Mouse (Mus musculus): ENCODE results near the gene Foxp1. TPM values are rescaled to one million over a fixed set of nuclear protein-coding genes. Genes with fewer than 3 reads are reported as not detected.

Foxp1 gene
- polyA plus RNA-seq, 1 experiment from 2014 or later: 190 TPM

DNA sequence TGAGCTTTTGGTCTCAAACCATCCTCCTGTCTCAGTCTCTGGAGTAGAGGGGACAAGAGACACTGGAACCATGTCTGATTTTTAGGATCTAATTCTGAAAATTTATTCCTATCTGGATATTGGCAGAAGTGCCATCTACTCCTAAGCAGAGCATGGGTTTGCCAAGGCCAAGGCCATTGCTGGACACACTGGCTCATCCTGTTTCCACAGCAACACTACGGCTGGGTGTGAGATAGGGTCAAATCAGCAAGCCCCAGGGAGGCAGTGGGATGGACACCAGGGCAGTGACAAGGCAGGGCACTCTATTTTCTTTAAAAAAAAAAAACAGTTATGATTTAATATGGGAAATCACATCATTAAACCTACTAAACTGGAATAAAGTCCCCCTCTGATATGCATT is 405.1 kb downstream of the Foxp1 start:
- H3K27me3 ChIP-seq (ENCODE audit: control insufficient read depth, insufficient read depth, low read length): no peaks in the 10 kb centered on the region
- WGBS: 70% methylated on average over 1 of the region's 1 CpGs

DNA sequence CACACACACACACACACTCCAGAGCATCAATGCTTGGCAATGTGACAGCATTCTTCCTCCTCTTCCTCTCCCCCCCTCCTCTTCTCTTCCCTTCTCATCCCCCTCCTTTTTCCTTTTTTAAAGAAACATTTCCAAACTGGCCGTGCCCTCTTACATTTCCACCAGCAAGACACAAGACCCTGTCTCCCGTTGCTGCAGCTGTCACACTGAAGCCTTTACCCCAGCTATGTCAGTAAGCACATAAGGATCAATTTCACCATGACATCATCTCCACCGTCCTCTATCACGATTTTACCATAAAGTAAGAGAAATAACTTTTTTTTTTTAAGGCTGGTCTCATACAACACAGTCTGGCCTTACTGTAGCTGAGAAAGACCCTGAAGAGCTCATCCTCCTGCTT is 410.7 kb downstream of the Foxp1 start:
- Histone ChIP-seq H3K4me1 (ENCODE audit: control insufficient read depth, insufficient read depth, low read length) (no peaks in the 10 kb centered on the region), H3K4me3 (ENCODE audit: low read depth, low read length) (no peak overlapping the region), H3K9ac (replicated peaks; ENCODE audit: low read depth, low read length) (no peak overlapping the region), H3K4me2 (replicated peaks; ENCODE audit: low read depth, low read length) (no peak overlapping the region), H3K27me3 (ENCODE audit: control insufficient read depth, insufficient read depth, low read length) (no peaks in the 10 kb centered on the region), H3K9me3 (ENCODE audit: control insufficient read depth, low read depth, low read length) (no peaks in the 10 kb centered on the region), H3K36me3 (ENCODE audit: control insufficient read depth, insufficient read depth, low read length) (no peaks in the 10 kb centered on the region), H3K27ac (ENCODE audit: low read length) (no peak overlapping the region)
- WGBS: 65% methylated on average over 4 of the region's 4 CpGs
- ATAC-seq (ENCODE audit: insufficient number of reproducible peaks, insufficient read depth, low FRiP score, low read depth): no peak

More for the DNA sequence above, 405.1 kb downstream of the Foxp1 start:
- Histone ChIP-seq H3K27ac (ENCODE audit: low read length) (no peak overlapping the region), H3K4me3 (ENCODE audit: low read depth, low read length) (no peak overlapping the region), H3K4me2 (replicated peaks; ENCODE audit: low read depth, low read length) (no peak overlapping the region), H3K9me3 (ENCODE audit: control insufficient read depth, low read depth, low read length) (no peaks in the 10 kb centered on the region), H3K4me1 (ENCODE audit: control insufficient read depth, insufficient read depth, low read length) (peaks cover 8% of the 10 kb centered on the region; the same call in 1 of the 2 replicates), H3K9ac (replicated peaks; ENCODE audit: low read depth, low read length) (no peak overlapping the region), H3K36me3 (ENCODE audit: control insufficient read depth, insufficient read depth, low read length) (no peaks in the 10 kb centered on the region)
- ATAC-seq (ENCODE audit: insufficient number of reproducible peaks, insufficient read depth, low FRiP score, low read depth): no peak

GRCm38 (mm10) chr6:99108417-99108816 is 414.1 kb downstream of the Foxp1 start:
- no peak for ATAC-seq (ENCODE audit: insufficient number of reproducible peaks, insufficient read depth, low FRiP score, low read depth)
- H3K36me3 ChIP-seq (ENCODE audit: control insufficient read depth, insufficient read depth, low read length): no peaks in the 10 kb centered on the region
- no peak overlapping the region for H3K27ac ChIP-seq (ENCODE audit: low read length)
- H3K27me3 ChIP-seq (ENCODE audit: control insufficient read depth, insufficient read depth, low read length): no peaks in the 10 kb centered on the region
- no peak overlapping the region for H3K4me2 ChIP-seq (replicated peaks; ENCODE audit: low read depth, low read length)
- H3K4me1 ChIP-seq (ENCODE audit: control insufficient read depth, insufficient read depth, low read length): no peaks in the 10 kb centered on the region
- no peaks in the 10 kb centered on the region for H3K9me3 ChIP-seq (ENCODE audit: control insufficient read depth, low read depth, low read length)
- H3K9ac ChIP-seq (replicated peaks; ENCODE audit: low read depth, low read length): no peak overlapping the region
- 74% methylated on average over 4 of the region's 4 CpGs for WGBS
- H3K4me3 ChIP-seq (ENCODE audit: low read depth, low read length): no peak overlapping the region

DNA sequence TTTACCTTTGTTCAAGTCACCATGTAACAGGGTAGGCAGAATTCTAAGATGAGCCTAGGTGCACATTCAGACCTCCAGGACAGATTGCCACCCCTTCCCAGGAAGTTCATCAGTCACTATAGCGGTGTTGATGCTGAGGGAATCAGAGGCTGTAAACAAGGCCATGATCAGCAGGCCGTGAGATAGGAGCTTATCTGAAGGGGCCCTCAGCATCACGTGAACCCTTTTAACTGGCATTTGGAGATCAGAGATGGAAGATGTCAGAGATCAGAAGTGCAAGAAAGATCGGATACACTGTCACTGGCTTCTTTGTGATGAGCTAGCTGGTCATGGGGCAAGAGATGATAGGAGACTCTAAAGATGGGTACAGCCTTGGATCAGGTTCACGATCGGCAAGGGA is 414.8 kb downstream of the Foxp1 start:
- WGBS: 82% methylated on average over 6 of the region's 6 CpGs
- Histone ChIP-seq H3K4me3 (ENCODE audit: low read depth, low read length) (no peak overlapping the region), H3K9ac (replicated peaks; ENCODE audit: low read depth, low read length) (no peak overlapping the region), H3K36me3 (ENCODE audit: control insufficient read depth, insufficient read depth, low read length) (no peaks in the 10 kb centered on the region), H3K27me3 (ENCODE audit: control insufficient read depth, insufficient read depth, low read length) (no peaks in the 10 kb centered on the region), H3K27ac (ENCODE audit: low read length) (no peak overlapping the region), H3K9me3 (ENCODE audit: control insufficient read depth, low read depth, low read length) (no peaks in the 10 kb centered on the region), H3K4me2 (replicated peaks; ENCODE audit: low read depth, low read length) (no peak overlapping the region), H3K4me1 (ENCODE audit: control insufficient read depth, insufficient read depth, low read length) (no peaks in the 10 kb centered on the region)
- no peak for ATAC-seq (ENCODE audit: insufficient number of reproducible peaks, insufficient read depth, low FRiP score, low read depth)

- no peaks in the 10 kb centered on the region for H3K9me3 ChIP-seq (ENCODE audit: control insufficient read depth, low read depth, low read length)
- WGBS: 36% methylated on average over 6 of the region's 6 CpGs
- 0 out of 2 replicates have a peak, but pooled peaks cover under 1% of the 10 kb centered on the region for H3K4me1 ChIP-seq (ENCODE audit: control insufficient read depth, insufficient read depth, low read length)
- no peaks in the 10 kb centered on the region for H3K36me3 ChIP-seq (ENCODE audit: control insufficient read depth, insufficient read depth, low read length)
- peak; percentile 61; the same call in 1 of the 2 replicates for ATAC-seq (ENCODE audit: insufficient number of reproducible peaks, insufficient read depth, low FRiP score, low read depth)
- no peak overlapping the region for H3K9ac ChIP-seq (replicated peaks; ENCODE audit: low read depth, low read length)
- no peak overlapping the region for H3K4me2 ChIP-seq (replicated peaks; ENCODE audit: low read depth, low read length)
- H3K4me3 ChIP-seq (ENCODE audit: low read depth, low read length): no peak overlapping the region
- no peaks in the 10 kb centered on the region for H3K27me3 ChIP-seq (ENCODE audit: control insufficient read depth, insufficient read depth, low read length)
- H3K27ac ChIP-seq (ENCODE audit: low read length): no peak overlapping the region; the same call in 1 of the 2 replicates
Observed at GRCm38 (mm10) chr6:99107081-99107482, 415.4 kb downstream of the Foxp1 start.

GRCm38 (mm10) chr6:99105979-99106378 is 416.5 kb downstream of the Foxp1 start:
- no peak for ATAC-seq (ENCODE audit: insufficient number of reproducible peaks, insufficient read depth, low FRiP score, low read depth)
- H3K4me3 ChIP-seq (ENCODE audit: low read depth, low read length): no peak overlapping the region
- no peak overlapping the region for H3K27ac ChIP-seq (ENCODE audit: low read length)
- H3K27me3 ChIP-seq (ENCODE audit: control insufficient read depth, insufficient read depth, low read length): no peaks in the 10 kb centered on the region
- H3K9me3 ChIP-seq (ENCODE audit: control insufficient read depth, low read depth, low read length): no peaks in the 10 kb centered on the region
- WGBS: 56% methylated on average over 4 of the region's 4 CpGs
- no peak overlapping the region for H3K4me2 ChIP-seq (replicated peaks; ENCODE audit: low read depth, low read length)
- H3K9ac ChIP-seq (replicated peaks; ENCODE audit: low read depth, low read length): no peak overlapping the region
- peaks cover 12% of the 10 kb centered on the region for H3K4me1 ChIP-seq (ENCODE audit: control insufficient read depth, insufficient read depth, low read length)
- H3K36me3 ChIP-seq (ENCODE audit: control insufficient read depth, insufficient read depth, low read length): no peaks in the 10 kb centered on the region

GRCm38 (mm10) chr6:99104446-99104845 is 418.1 kb downstream of the Foxp1 start:
- no peak for ATAC-seq (ENCODE audit: insufficient number of reproducible peaks, insufficient read depth, low FRiP score, low read depth)
- no peak overlapping the region for H3K4me3 ChIP-seq (ENCODE audit: low read depth, low read length)
- no peaks in the 10 kb centered on the region for H3K36me3 ChIP-seq (ENCODE audit: control insufficient read depth, insufficient read depth, low read length)
- H3K9ac ChIP-seq (replicated peaks; ENCODE audit: low read depth, low read length): no peak overlapping the region
- H3K27ac ChIP-seq (ENCODE audit: low read length): no peak overlapping the region
- H3K4me2 ChIP-seq (replicated peaks; ENCODE audit: low read depth, low read length): no peak overlapping the region
- no peaks in the 10 kb centered on the region for H3K27me3 ChIP-seq (ENCODE audit: control insufficient read depth, insufficient read depth, low read length)
- no peaks in the 10 kb centered on the region for H3K9me3 ChIP-seq (ENCODE audit: control insufficient read depth, low read depth, low read length)
- WGBS: 69% methylated on average over 7 of the region's 7 CpGs
- H3K4me1 ChIP-seq (ENCODE audit: control insufficient read depth, insufficient read depth, low read length): peaks cover 19% of the 10 kb centered on the region

- peaks cover 19% of the 10 kb centered on the region for H3K4me1 ChIP-seq (ENCODE audit: control insufficient read depth, insufficient read depth, low read length)
- no peak overlapping the region for H3K27ac ChIP-seq (ENCODE audit: low read length)
- no peaks in the 10 kb centered on the region for H3K27me3 ChIP-seq (ENCODE audit: control insufficient read depth, insufficient read depth, low read length)
- H3K4me3 ChIP-seq (ENCODE audit: low read depth, low read length): no peak overlapping the region
- no peaks in the 10 kb centered on the region for H3K9me3 ChIP-seq (ENCODE audit: control insufficient read depth, low read depth, low read length)
- H3K9ac ChIP-seq (replicated peaks; ENCODE audit: low read depth, low read length): no peak overlapping the region
- 53% methylated on average over 3 of the region's 3 CpGs for WGBS
- ATAC-seq (ENCODE audit: insufficient number of reproducible peaks, insufficient read depth, low FRiP score, low read depth): no peak
- H3K4me2 ChIP-seq (replicated peaks; ENCODE audit: low read depth, low read length): no peak overlapping the region
- H3K36me3 ChIP-seq (ENCODE audit: control insufficient read depth, insufficient read depth, low read length): no peaks in the 10 kb centered on the region
Observed at GRCm38 (mm10) chr6:99103911-99104310, 418.6 kb downstream of the Foxp1 start.

DNA sequence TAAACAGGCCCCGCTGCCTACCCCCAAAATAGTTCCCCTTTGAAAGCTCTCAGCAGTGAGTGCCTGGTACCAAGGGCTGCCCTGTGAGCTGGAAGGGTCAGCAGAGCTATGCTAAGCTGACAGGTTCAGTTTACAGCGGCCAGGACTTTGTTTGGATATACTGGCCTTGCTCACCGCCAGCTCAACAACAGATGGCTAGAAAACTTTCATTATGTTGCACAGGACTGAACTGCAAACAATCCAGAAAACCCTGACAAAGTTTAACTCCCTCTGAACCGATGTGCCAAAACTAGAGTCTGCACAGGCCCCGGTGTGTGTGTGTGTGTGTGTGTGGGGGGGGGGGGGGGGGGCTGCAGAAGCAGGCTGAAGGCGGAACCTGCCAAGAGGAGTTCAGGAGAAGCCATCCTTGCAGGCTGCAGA is 421.0 kb downstream of the Foxp1 start:
- 6% methylated on average over 6 of the region's 6 CpGs for WGBS
- peak overlapping the region; percentile 72; the same call in 1 of the 2 replicates for H3K27ac ChIP-seq (ENCODE audit: low read length)
- no peaks in the 10 kb centered on the region for H3K27me3 ChIP-seq (ENCODE audit: control insufficient read depth, insufficient read depth, low read length)
- no peaks in the 10 kb centered on the region for H3K9me3 ChIP-seq (ENCODE audit: control insufficient read depth, low read depth, low read length)
- H3K36me3 ChIP-seq (ENCODE audit: control insufficient read depth, insufficient read depth, low read length): no peaks in the 10 kb centered on the region
- ATAC-seq (ENCODE audit: insufficient number of reproducible peaks, insufficient read depth, low FRiP score, low read depth): peak; percentile 70; the same call in 1 of the 2 replicates
- H3K4me3 ChIP-seq (ENCODE audit: low read depth, low read length): no peak overlapping the region
- H3K9ac ChIP-seq (replicated peaks; ENCODE audit: low read depth, low read length): no peak overlapping the region
- peaks cover 29% of the 10 kb centered on the region for H3K4me1 ChIP-seq (ENCODE audit: control insufficient read depth, insufficient read depth, low read length)
- peak overlapping the region; percentile 30 for H3K4me2 ChIP-seq (replicated peaks; ENCODE audit: low read depth, low read length)

All from stomach, embryonic 14.5 days (tissue).